Mouse (Mus musculus) erythroblast, embryonic 14.5 days (primary cell): ENCODE measurements around the gene Trim31. TPM values are rescaled to one million over a fixed set of nuclear protein-coding genes. Genes with fewer than 3 reads are reported as not detected.

ENCODE experiments used
- H3K27me3 ChIP-seq: 2 replicates; pipeline ENCODE4 v1.6.1; 2012; ENCODE audit warnings: inconsistent platforms; ENCODE audit not compliant: control insufficient read depth
- H3K36me3 ChIP-seq: 2 replicates; pipeline ENCODE4 v1.6.1; 2012; ENCODE audit warnings: mild to moderate bottlenecking, inconsistent platforms; ENCODE audit not compliant: control insufficient read depth
- H3K4me1 ChIP-seq: 2 replicates; pipeline ENCODE4 v1.6.1; 2012; ENCODE audit warnings: inconsistent platforms; ENCODE audit not compliant: control insufficient read depth
- H3K4me3 ChIP-seq: replicated peaks from 2 replicates; pipeline ENCODE3; 2012; ENCODE audit warnings: moderate library complexity, mild to moderate bottlenecking, inconsistent platforms
- H3K9me3 ChIP-seq: 2 replicates; pipeline ENCODE4 v1.6.1; 2012; ENCODE audit warnings: low read length, inconsistent platforms, mixed read lengths; ENCODE audit not compliant: control insufficient read depth
- GATA1 ChIP-seq: IDR thresholded peaks from 2 replicates; pipeline ENCODE4 v1.6.1; 2012; ENCODE audit warnings: low read length, inconsistent platforms, mixed read lengths
- TAL1 ChIP-seq: IDR thresholded peaks from 3 replicates; pipeline ENCODE4 v1.6.1; 2012; ENCODE audit warnings: low read length, inconsistent platforms, mixed read lengths
- polyA plus RNA-seq: library from polyadenylated mRNA; stranded (reverse); fragments of >175 nt; gene quantifications from 2 replicates; pipeline ENCODE4 v1.2.3, GENCODE M21; 2012

Trim31 gene
- polyA plus RNA-seq, 1 experiment = not detected

- TF ChIP-seq GATA1 (no peak), TAL1 (no peak)
- Histone ChIP-seq H3K9me3 (no peaks in the 10 kb centered on the region), H3K36me3 (no peaks in the 10 kb centered on the region), H3K4me3 (no peak overlapping the region), H3K27me3 (no peaks in the 10 kb centered on the region), H3K4me1 (no peaks in the 10 kb centered on the region)
Observed at GRCm38 (mm10) chr17:36931130-36931529, 33.2 kb downstream of the Trim31 start.

GRCm38 (mm10) chr17:36931806-36932205 is 33.9 kb downstream of the Trim31 start:
- Histone ChIP-seq H3K4me3 (no peak overlapping the region), H3K27me3 (no peaks in the 10 kb centered on the region), H3K4me1 (no peaks in the 10 kb centered on the region), H3K9me3 (no peaks in the 10 kb centered on the region), H3K36me3 (no peaks in the 10 kb centered on the region)
- TF ChIP-seq GATA1 (no peak), TAL1 (no peak)

GRCm38 (mm10) chr17:36938056-36938455 is 40.1 kb downstream of the Trim31 start:
- peaks cover 35% of the 10 kb centered on the region for H3K27me3 ChIP-seq
- no peaks in the 10 kb centered on the region for H3K9me3 ChIP-seq
- TF ChIP-seq TAL1 (no peak), GATA1 (no peak)
- no peak overlapping the region for H3K4me3 ChIP-seq
- H3K4me1 ChIP-seq = no peaks in the 10 kb centered on the region
- H3K36me3 ChIP-seq = no peaks in the 10 kb centered on the region

GRCm38 (mm10) chr17:36942391-36942790 is 44.5 kb downstream of the Trim31 start:
- Histone ChIP-seq H3K36me3 (no peaks in the 10 kb centered on the region), H3K4me1 (no peaks in the 10 kb centered on the region; the same call in 1 of the 2 replicates), H3K9me3 (no peaks in the 10 kb centered on the region), H3K4me3 (no peak overlapping the region), H3K27me3 (peaks cover 78% of the 10 kb centered on the region)
- TF ChIP-seq TAL1 (no peak), GATA1 (no peak)

- Histone ChIP-seq H3K4me3 (no peak within 1 kb of the TSS), H3K27me3 (peaks cover 83% of the 10 kb centered on the region), H3K4me1 (no peaks in the 10 kb centered on the region; the same call in 1 of the 2 replicates), H3K9me3 (no peaks in the 10 kb centered on the region), H3K36me3 (no peaks in the 10 kb centered on the region)
- TF ChIP-seq TAL1 (no peak), GATA1 (no peak)
Observed at GRCm38 (mm10) chr17:36942791-36943471, 45.0 kb downstream of the Trim31 start, which contains the start of gene Rnf39. TSS of gene Rnf39 (plus strand) at chr17:36942918.

GRCm38 (mm10) chr17:36943691-36944090 is 45.8 kb downstream of the Trim31 start:
- peaks cover 4% of the 10 kb centered on the region for H3K36me3 ChIP-seq
- no peaks in the 10 kb centered on the region for H3K9me3 ChIP-seq
- no peaks in the 10 kb centered on the region; the same call in 1 of the 2 replicates for H3K4me1 ChIP-seq
- H3K4me3 ChIP-seq = no peak overlapping the region
- TF ChIP-seq TAL1 (no peak), GATA1 (no peak)
- peaks cover 88% of the 10 kb centered on the region for H3K27me3 ChIP-seq

- Histone ChIP-seq H3K36me3 (peaks cover 10% of the 10 kb centered on the region), H3K9me3 (no peaks in the 10 kb centered on the region), H3K27me3 (peaks cover 84% of the 10 kb centered on the region), H3K4me1 (no peaks in the 10 kb centered on the region; the same call in 1 of the 2 replicates), H3K4me3 (no peak overlapping the region)
- no peak for TF ChIP-seq TAL1
- TF ChIP-seq GATA1 = no peak
Observed at GRCm38 (mm10) chr17:36944121-36944775, 46.3 kb downstream of the Trim31 start.

- Histone ChIP-seq H3K4me3 (peak overlapping the region; percentile 1), H3K4me1 (peaks cover 20% of the 10 kb centered on the region)
Observed at GRCm38 (mm10) chr17:36947051-36947819, 49.3 kb downstream of the Trim31 start.

GRCm38 (mm10) chr17:36948286-36948685 is 50.4 kb downstream of the Trim31 start:
- Histone ChIP-seq H3K9me3 (no peaks in the 10 kb centered on the region), H3K36me3 (peaks cover 18% of the 10 kb centered on the region), H3K4me1 (peaks cover 23% of the 10 kb centered on the region), H3K27me3 (peaks cover 51% of the 10 kb centered on the region), H3K4me3 (no peak overlapping the region)
- no peak for TF ChIP-seq TAL1

More at GRCm38 (mm10) chr17:36947051-36947819, 49.3 kb downstream of the Trim31 start:
- TF ChIP-seq GATA1 = no peak
- TF ChIP-seq TAL1 = no peak
- peaks cover 62% of the 10 kb centered on the region for H3K27me3 ChIP-seq
- peaks cover 17% of the 10 kb centered on the region for H3K36me3 ChIP-seq
- H3K9me3 ChIP-seq = no peaks in the 10 kb centered on the region
